Mouse (Mus musculus) mouse embryonic stem cell (cell line): ENCODE results near the gene Capn1.

ENCODE experiments used
- in situ Hi-C, 2 experiments: fragments of 300-500 bp; cut with MboI; formaldehyde crosslinking; loops; 1 replicate in 1 of 2; 3 replicates in 1 of 2; pipeline ENCODE4 v1.14.3; 2019 to 2020; ENCODE audit warnings: low sequenced_read_pairs in 2 of 2, low pct_unique_long_range_greater_than_20kb in 1 of 2, mixed read lengths in 1 of 2; ENCODE audit not compliant: unreplicated experiment in 1 of 2

Capn1 gene

GRCm38 (mm10) chr19:5940656-5941055 lies 75.0 kb downstream of the Capn1 start:
- in situ Hi-C loops: no loop called here

GRCm38 (mm10) chr19:5940173-5940572 lies 75.5 kb downstream of the Capn1 start:
- in situ Hi-C loops: no loop called here

DNA sequence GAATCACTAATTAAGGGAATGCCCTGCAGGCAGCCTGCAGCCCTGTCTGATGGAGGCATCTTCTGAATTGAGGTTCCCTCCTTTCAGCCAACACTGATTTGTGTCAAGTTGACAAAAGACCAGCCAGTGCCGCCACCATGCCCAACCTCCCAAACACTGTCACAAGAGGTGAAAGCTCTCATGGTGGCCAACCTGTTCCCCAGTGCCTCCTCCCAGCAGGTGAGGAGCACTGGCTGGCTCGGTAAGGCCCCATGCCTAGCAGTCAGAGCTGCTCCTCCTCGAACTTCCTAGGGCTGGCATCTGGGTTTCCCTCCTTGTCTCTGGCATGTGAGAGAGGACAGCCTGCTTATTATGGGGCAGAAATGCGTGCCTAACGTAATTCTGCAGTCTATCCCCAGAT lies 76.0 kb downstream of the Capn1 start:
- in situ Hi-C loops: no loop called here
